Mouse (Mus musculus): ENCODE results near the gene Pdyn. TPM values are rescaled to one million over a fixed set of nuclear protein-coding genes. Genes with fewer than 3 reads are reported as not detected.

Gene Pdyn
- polyA plus RNA-seq, 1 experiment from 2014 or later: 0.18 TPM

DNA sequence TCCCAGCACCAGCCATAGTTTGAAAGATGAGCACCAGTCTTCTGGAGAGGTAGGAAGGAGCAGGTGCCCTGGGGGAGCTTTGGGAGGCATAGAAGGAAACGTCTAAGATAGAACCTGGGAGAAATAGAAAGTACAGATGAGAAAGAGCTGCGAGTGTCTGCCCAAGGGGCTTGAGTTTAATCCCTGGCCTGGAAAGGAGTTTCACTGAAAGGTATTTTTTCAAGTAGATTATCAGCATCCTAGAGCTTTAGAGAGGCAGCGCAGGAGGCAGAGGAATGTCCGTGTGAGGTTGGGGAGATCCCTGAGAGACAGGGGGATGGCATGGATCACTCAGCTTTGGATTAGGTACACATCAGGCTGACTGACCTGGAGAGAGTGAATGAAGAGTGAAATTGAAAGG is 27.7 kb downstream of the Pdyn start:
- H3K27me3 ChIP-seq (replicated peaks; ENCODE audit: control insufficient read depth, insufficient read depth, low read length): no peaks in the 10 kb centered on the region
- H3K4me1 ChIP-seq (replicated peaks; ENCODE audit: control insufficient read depth, insufficient read depth, low read length): no peaks in the 10 kb centered on the region
- H3K4me3 ChIP-seq (ENCODE audit: low read depth, low read length): no peak overlapping the region
- no peaks in the 10 kb centered on the region for H3K36me3 ChIP-seq (ENCODE audit: control insufficient read depth, insufficient read depth, low read length)
- no peak overlapping the region for H3K27ac ChIP-seq (ENCODE audit: low read depth, low read length)
- H3K9ac ChIP-seq (ENCODE audit: low read depth, low read length): no peak overlapping the region
- 70% methylated on average over 4 of the region's 4 CpGs for WGBS
- H3K9me3 ChIP-seq (ENCODE audit: control insufficient read depth, low read length): no peaks in the 10 kb centered on the region
- H3K4me2 ChIP-seq: no peak overlapping the region
- DNase-seq (ENCODE audit: low spot score) (no peak), ATAC-seq (replicated peaks; ENCODE audit: low FRiP score) (no peak)

DNA sequence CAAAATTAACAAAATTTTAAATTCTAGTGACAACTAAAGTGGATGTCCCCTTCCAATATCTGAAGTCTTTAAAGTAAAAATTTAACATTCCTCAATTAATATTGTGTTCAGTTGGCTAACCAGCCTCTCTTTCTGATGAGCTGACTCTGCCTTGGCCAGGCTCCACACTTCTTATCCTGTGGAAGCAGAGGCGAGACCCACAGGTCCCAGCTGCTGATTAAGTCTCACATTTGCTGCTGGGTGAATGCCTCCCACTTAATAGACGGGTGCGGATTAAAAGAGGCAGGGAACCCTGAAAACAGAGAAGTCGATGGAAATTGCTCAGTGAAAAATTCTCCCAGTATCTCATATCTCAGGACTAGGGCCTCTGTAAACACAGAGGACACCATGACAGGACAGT is 37.2 kb downstream of the Pdyn start:
- Histone ChIP-seq H3K27me3 (replicated peaks; ENCODE audit: control insufficient read depth, insufficient read depth, low read length) (no peaks in the 10 kb centered on the region), H3K4me1 (replicated peaks; ENCODE audit: control insufficient read depth, insufficient read depth, low read length) (no peaks in the 10 kb centered on the region), H3K9me3 (ENCODE audit: control insufficient read depth, low read length) (no peaks in the 10 kb centered on the region), H3K4me3 (ENCODE audit: low read depth, low read length) (no peak overlapping the region), H3K27ac (ENCODE audit: low read depth, low read length) (no peak overlapping the region), H3K4me2 (no peak overlapping the region), H3K9ac (ENCODE audit: low read depth, low read length) (no peak overlapping the region), H3K36me3 (ENCODE audit: control insufficient read depth, insufficient read depth, low read length) (no peaks in the 10 kb centered on the region)
- ATAC-seq (replicated peaks; ENCODE audit: low FRiP score) (no peak), DNase-seq (ENCODE audit: low spot score) (no peak)
- 66% methylated on average over 4 of the region's 4 CpGs for WGBS

DNA sequence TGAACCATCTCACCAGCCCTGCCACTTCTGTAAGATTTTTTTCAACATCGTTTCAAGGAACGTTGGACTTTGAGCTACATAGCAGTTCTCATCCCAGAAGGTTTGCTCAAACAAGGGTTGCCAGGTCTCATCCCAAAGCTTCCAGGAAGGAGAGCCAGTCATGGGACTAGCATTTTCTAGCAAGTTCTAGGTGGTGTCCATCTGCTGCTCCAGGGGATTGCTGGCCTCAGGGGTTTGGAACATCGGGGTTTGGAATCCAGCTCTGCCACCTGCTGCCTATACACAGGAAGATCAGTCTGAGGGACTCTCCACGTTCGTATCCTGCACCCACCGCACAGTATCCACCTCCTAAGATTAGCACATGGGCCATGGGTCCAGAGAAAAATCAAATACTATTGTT is 39.6 kb downstream of the Pdyn start:
- no peaks in the 10 kb centered on the region for H3K9me3 ChIP-seq (ENCODE audit: control insufficient read depth, low read length)
- H3K4me3 ChIP-seq (ENCODE audit: low read depth, low read length): no peak overlapping the region
- H3K9ac ChIP-seq (ENCODE audit: low read depth, low read length): no peak overlapping the region
- H3K27ac ChIP-seq (ENCODE audit: low read depth, low read length): no peak overlapping the region
- H3K4me2 ChIP-seq: no peak overlapping the region
- ATAC-seq (replicated peaks; ENCODE audit: low FRiP score): no peak
- DNase-seq (ENCODE audit: low spot score): no peak
- WGBS: 74% methylated on average over 6 of the region's 6 CpGs
- no peaks in the 10 kb centered on the region for H3K4me1 ChIP-seq (replicated peaks; ENCODE audit: control insufficient read depth, insufficient read depth, low read length)
- H3K27me3 ChIP-seq (replicated peaks; ENCODE audit: control insufficient read depth, insufficient read depth, low read length): no peaks in the 10 kb centered on the region
- H3K36me3 ChIP-seq (ENCODE audit: control insufficient read depth, insufficient read depth, low read length): no peaks in the 10 kb centered on the region

DNA sequence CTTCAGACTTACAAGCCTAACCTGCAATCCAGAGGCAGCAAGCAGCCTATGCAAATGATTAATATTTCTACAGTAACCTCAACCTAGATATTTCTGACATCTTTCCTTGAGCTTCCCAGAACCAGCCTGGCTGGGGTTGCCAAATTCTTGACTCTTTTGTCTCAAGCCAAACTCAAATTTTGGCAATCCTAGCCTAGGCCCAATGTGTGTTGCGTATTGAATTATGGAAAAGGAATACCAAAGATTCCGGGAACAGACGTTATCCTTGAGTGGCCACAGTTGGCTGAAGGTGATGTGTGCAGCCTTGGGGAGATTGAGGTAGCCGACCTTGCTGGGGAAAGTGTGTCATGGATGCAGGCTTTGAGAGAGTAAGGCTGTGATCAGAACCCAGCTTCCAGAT is 40.8 kb downstream of the Pdyn start:
- DNase-seq (ENCODE audit: low spot score): no peak
- H3K27ac ChIP-seq (ENCODE audit: low read depth, low read length): no peak overlapping the region
- H3K4me2 ChIP-seq: no peak overlapping the region
- no peak overlapping the region for H3K4me3 ChIP-seq (ENCODE audit: low read depth, low read length)
- no peaks in the 10 kb centered on the region for H3K27me3 ChIP-seq (replicated peaks; ENCODE audit: control insufficient read depth, insufficient read depth, low read length)
- ATAC-seq (replicated peaks; ENCODE audit: low FRiP score): no peak
- H3K36me3 ChIP-seq (ENCODE audit: control insufficient read depth, insufficient read depth, low read length): no peaks in the 10 kb centered on the region
- 79% methylated on average over 4 of the region's 4 CpGs for WGBS
- H3K9me3 ChIP-seq (ENCODE audit: control insufficient read depth, low read length): no peaks in the 10 kb centered on the region
- no peak overlapping the region for H3K9ac ChIP-seq (ENCODE audit: low read depth, low read length)
- no peaks in the 10 kb centered on the region for H3K4me1 ChIP-seq (replicated peaks; ENCODE audit: control insufficient read depth, insufficient read depth, low read length)

DNA sequence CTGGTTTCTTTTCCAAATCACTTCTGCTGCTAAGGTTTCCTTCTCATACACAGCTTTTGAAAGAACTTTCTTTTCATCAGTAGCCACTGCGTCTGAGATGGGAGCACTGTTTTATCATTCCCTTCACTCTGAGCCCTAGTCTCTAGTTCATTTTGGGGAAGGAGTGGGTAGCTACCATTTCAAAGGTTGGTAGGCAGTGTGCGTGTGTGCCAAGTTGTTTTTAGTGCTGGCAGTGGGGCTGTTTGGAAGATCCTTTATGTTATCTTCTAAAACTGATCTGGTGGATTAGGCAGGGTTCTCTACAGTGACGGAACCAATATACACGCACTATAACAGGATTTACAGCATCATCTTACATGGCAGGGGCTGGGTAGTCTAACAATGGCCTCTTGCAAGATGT is 44.6 kb downstream of the Pdyn start:
- no peak overlapping the region for H3K4me3 ChIP-seq (ENCODE audit: low read depth, low read length)
- no peaks in the 10 kb centered on the region for H3K4me1 ChIP-seq (replicated peaks; ENCODE audit: control insufficient read depth, insufficient read depth, low read length)
- no peak overlapping the region for H3K27ac ChIP-seq (ENCODE audit: low read depth, low read length)
- DNase-seq (ENCODE audit: low spot score) (no peak), ATAC-seq (replicated peaks; ENCODE audit: low FRiP score) (no peak)
- H3K4me2 ChIP-seq: no peak overlapping the region
- no peaks in the 10 kb centered on the region for H3K27me3 ChIP-seq (replicated peaks; ENCODE audit: control insufficient read depth, insufficient read depth, low read length)
- WGBS: 94% methylated on average over 4 of the region's 4 CpGs
- no peak overlapping the region for H3K9ac ChIP-seq (ENCODE audit: low read depth, low read length)
- no peaks in the 10 kb centered on the region for H3K36me3 ChIP-seq (ENCODE audit: control insufficient read depth, insufficient read depth, low read length)
- H3K9me3 ChIP-seq (ENCODE audit: control insufficient read depth, low read length): no peaks in the 10 kb centered on the region

DNA sequence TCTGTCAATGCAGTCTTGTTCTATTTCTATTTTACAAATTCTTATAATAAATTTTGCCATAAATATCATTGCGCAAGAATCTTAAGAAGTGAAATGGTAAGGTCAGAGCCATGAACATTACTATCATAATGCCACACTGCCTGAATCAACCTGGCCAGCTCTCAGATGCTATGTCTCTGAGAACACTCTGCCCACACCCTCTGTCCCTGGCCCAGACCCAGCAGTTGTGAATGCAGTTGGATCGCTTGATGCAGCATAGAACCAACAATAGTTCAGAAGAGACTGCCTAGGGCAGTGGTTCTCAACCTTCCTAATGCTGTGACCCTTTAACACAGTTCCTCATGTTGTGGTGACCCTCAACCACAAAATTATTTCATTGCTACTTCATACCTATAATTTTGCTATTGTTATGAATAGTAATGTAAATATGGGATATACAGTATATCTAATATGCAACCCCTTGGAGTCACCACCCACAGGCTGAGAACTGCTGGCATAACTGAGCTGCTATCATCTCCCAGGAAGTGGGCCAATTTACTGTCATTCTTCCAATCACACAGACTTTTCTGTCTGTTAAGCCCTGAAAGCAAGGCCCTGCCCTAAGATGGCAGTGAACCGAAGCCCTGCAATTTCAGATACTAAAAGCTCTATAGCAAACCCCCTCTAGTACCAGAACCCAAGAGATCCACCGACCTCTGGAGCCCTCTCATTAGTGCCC is 45.3 kb downstream of the Pdyn start:
- ATAC-seq (replicated peaks; ENCODE audit: low FRiP score) (no peak), DNase-seq (ENCODE audit: low spot score) (no peak)
- H3K9me3 ChIP-seq (ENCODE audit: control insufficient read depth, low read length): no peaks in the 10 kb centered on the region
- no peak overlapping the region for H3K4me3 ChIP-seq (ENCODE audit: low read depth, low read length)
- H3K27ac ChIP-seq (ENCODE audit: low read depth, low read length): no peak overlapping the region
- H3K27me3 ChIP-seq (replicated peaks; ENCODE audit: control insufficient read depth, insufficient read depth, low read length): no peaks in the 10 kb centered on the region
- H3K9ac ChIP-seq (ENCODE audit: low read depth, low read length): no peak overlapping the region
- whole genome bisulfite sequencing: 81% methylated on average over 4 of the region's 4 CpGs
- H3K36me3 ChIP-seq (ENCODE audit: control insufficient read depth, insufficient read depth, low read length): no peaks in the 10 kb centered on the region
- H3K4me1 ChIP-seq (replicated peaks; ENCODE audit: control insufficient read depth, insufficient read depth, low read length): no peaks in the 10 kb centered on the region
- no peak overlapping the region for H3K4me2 ChIP-seq

DNA sequence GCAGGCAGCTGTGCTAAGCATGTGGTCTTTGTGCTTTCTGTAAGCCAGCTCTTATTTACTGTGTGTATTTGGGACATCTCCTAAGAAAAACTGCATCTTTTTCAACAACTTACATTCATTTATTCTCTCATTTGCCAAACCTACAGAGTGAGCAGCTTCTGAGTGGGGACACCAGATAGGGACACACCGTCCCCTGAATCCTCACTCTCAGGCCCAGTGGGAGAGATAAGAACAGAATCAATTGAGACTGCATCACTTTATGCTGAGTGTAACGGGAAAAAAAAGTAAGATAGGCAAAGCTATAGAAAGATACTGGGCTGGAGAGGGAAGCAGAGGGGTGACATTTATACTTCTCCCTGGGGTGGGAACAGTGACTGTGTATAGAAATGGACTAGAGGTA is 46.0 kb downstream of the Pdyn start:
- WGBS: 45% methylated on average over 2 of the region's 2 CpGs

DNA sequence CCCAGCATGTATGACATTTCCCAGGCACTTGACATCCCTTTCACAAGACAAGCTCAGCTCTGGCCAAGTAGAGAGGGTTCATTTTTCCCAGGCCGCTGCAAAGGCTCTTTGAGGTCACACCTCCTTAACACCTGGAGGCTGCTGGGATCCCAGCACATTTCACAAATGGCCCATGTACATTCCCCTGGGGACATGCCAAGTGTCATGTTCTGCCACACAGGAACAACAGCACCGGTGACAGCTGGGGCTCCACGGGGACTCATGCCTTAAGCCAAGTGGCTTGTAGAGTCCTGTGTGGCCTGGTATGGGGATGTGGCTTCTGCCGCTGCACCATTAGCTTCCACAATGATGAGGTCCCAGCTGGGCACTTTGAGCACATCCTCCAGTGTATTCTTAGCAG is 47.0 kb downstream of the Pdyn start:
- 59% methylated on average over 4 of the region's 4 CpGs for WGBS
- H3K36me3 ChIP-seq (ENCODE audit: control insufficient read depth, insufficient read depth, low read length): no peaks in the 10 kb centered on the region
- no peak overlapping the region for H3K9ac ChIP-seq (ENCODE audit: low read depth, low read length)
- H3K4me3 ChIP-seq (ENCODE audit: low read depth, low read length): no peak overlapping the region
- no peak overlapping the region for H3K4me2 ChIP-seq
- no peaks in the 10 kb centered on the region for H3K27me3 ChIP-seq (replicated peaks; ENCODE audit: control insufficient read depth, insufficient read depth, low read length)
- no peaks in the 10 kb centered on the region for H3K9me3 ChIP-seq (ENCODE audit: control insufficient read depth, low read length)
- no peaks in the 10 kb centered on the region for H3K4me1 ChIP-seq (replicated peaks; ENCODE audit: control insufficient read depth, insufficient read depth, low read length)
- no peak for DNase-seq (ENCODE audit: low spot score)
- no peak for ATAC-seq (replicated peaks; ENCODE audit: low FRiP score)
- no peak overlapping the region for H3K27ac ChIP-seq (ENCODE audit: low read depth, low read length)

More for the DNA sequence above, 46.0 kb downstream of the Pdyn start:
- no peak for ATAC-seq (replicated peaks; ENCODE audit: low FRiP score)
- no peak for DNase-seq (ENCODE audit: low spot score)
- Histone ChIP-seq H3K27ac (ENCODE audit: low read depth, low read length) (no peak overlapping the region), H3K4me3 (ENCODE audit: low read depth, low read length) (no peak overlapping the region), H3K36me3 (ENCODE audit: control insufficient read depth, insufficient read depth, low read length) (no peaks in the 10 kb centered on the region), H3K9ac (ENCODE audit: low read depth, low read length) (no peak overlapping the region), H3K27me3 (replicated peaks; ENCODE audit: control insufficient read depth, insufficient read depth, low read length) (no peaks in the 10 kb centered on the region), H3K4me2 (no peak overlapping the region), H3K4me1 (replicated peaks; ENCODE audit: control insufficient read depth, insufficient read depth, low read length) (no peaks in the 10 kb centered on the region), H3K9me3 (ENCODE audit: control insufficient read depth, low read length) (no peaks in the 10 kb centered on the region)

Data from liver, embryonic 11.5 days (tissue).